Mouse (Mus musculus) megakaryocyte, embryonic 14.5 days (primary cell): ENCODE measurements around the gene Slc25a12. TPM values are rescaled to one million over a fixed set of nuclear protein-coding genes. Genes with fewer than 3 reads are reported as not detected.

Source experiments
- H3K27me3 ChIP-seq: replicated peaks from 2 replicates; pipeline ENCODE3; 2012; ENCODE audit warnings: inconsistent platforms
- H3K36me3 ChIP-seq: replicated peaks from 2 replicates; pipeline ENCODE3; 2012; ENCODE audit warnings: low read length, inconsistent platforms, mixed read lengths
- H3K4me1 ChIP-seq: 2 replicates; pipeline ENCODE4 v1.6.1; 2012; ENCODE audit warnings: inconsistent platforms
- H3K4me3 ChIP-seq: replicated peaks from 2 replicates; pipeline ENCODE3; 2012; ENCODE audit warnings: moderate library complexity, mild to moderate bottlenecking, inconsistent platforms
- H3K9me3 ChIP-seq: 2 replicates; pipeline ENCODE4 v1.6.1; 2012; ENCODE audit warnings: inconsistent platforms
- FLI1 ChIP-seq: IDR thresholded peaks from 2 replicates; pipeline ENCODE4 v1.6.1; 2012; ENCODE audit warnings: low read length, inconsistent platforms, mixed read lengths
- GATA1 ChIP-seq: IDR thresholded peaks from 3 replicates; pipeline ENCODE4 v1.6.1; 2012; ENCODE audit warnings: mixed read lengths, low read length, inconsistent platforms, borderline replicate concordance
- polyA plus RNA-seq: library from polyadenylated mRNA; stranded (reverse); fragments of >175 nt; gene quantifications from 2 replicates; pipeline ENCODE4 v1.2.3, GENCODE M21; 2012; ENCODE audit warnings: low replicate concordance; ENCODE audit not compliant: insufficient read depth

Slc25a12 gene
- polyA plus RNA-seq, 1 experiment = 7.9 TPM

DNA sequence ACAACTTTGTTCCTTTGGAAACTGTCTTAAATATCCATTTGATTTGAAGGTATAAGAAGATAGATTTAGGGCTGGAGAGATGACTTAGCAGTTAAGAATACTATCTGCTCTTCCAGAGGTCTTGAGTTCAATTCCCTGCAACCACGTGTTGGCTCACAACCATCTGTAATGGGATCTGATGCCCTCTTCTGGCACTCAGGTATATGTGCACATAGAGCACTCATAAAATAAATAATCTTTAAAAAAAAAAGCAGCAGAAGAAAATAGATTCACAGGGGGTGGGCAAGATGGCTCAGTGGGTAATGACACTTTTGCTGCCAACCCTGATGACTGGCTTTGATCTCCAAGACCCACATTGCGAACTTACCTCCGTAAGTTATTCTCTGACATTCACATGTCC lies 125.4 kb downstream of the Slc25a12 start:
- H3K9me3 ChIP-seq = no peaks in the 10 kb centered on the region
- no peak for TF ChIP-seq GATA1
- TF ChIP-seq FLI1 = no peak
- H3K4me1 ChIP-seq = 0 out of 2 replicates have a peak, but pooled peaks cover 3% of the 10 kb centered on the region
- H3K27me3 ChIP-seq = no peaks in the 10 kb centered on the region
- peaks cover 85% of the 10 kb centered on the region for H3K36me3 ChIP-seq
- no peak overlapping the region for H3K4me3 ChIP-seq

GRCm38 (mm10) chr2:71241505-71241904 lies 126.0 kb downstream of the Slc25a12 start:
- Histone ChIP-seq H3K9me3 (no peaks in the 10 kb centered on the region), H3K27me3 (no peaks in the 10 kb centered on the region), H3K4me3 (no peak overlapping the region), H3K4me1 (0 out of 2 replicates have a peak, but pooled peaks cover 3% of the 10 kb centered on the region), H3K36me3 (peaks cover 84% of the 10 kb centered on the region)
- no peak for TF ChIP-seq FLI1
- TF ChIP-seq GATA1 = no peak

GRCm38 (mm10) chr2:71236009-71236408 lies 131.5 kb downstream of the Slc25a12 start:
- Histone ChIP-seq H3K36me3 (peaks cover 74% of the 10 kb centered on the region), H3K27me3 (no peaks in the 10 kb centered on the region), H3K4me3 (peak overlapping the region; percentile 53), H3K9me3 (no peaks in the 10 kb centered on the region), H3K4me1 (peaks cover 26% of the 10 kb centered on the region)
- TF ChIP-seq GATA1 = no peak
- no peak for TF ChIP-seq FLI1

DNA sequence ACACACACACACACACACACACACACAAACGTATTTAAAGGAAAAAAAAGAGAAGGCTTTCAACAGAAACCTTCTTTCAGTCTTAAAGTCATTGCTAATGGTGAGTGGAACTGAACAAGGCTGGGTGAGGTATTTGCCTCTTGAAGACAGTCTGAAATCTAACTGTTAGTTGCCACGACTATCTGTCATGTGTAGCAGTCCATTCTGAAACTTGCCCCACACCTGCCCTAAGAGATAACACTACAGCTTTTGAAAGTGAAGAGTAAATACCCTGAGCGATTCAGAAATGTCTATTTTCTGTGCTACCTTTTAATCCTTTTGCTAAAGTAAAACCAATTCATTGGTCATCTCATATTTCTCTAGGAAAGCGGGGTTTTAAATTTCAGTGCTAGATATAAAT lies 132.1 kb downstream of the Slc25a12 start:
- Histone ChIP-seq H3K36me3 (peaks cover 70% of the 10 kb centered on the region), H3K4me3 (no peak overlapping the region), H3K9me3 (no peaks in the 10 kb centered on the region), H3K27me3 (no peaks in the 10 kb centered on the region), H3K4me1 (peaks cover 26% of the 10 kb centered on the region)
- TF ChIP-seq GATA1 (no peak), FLI1 (no peak)

DNA sequence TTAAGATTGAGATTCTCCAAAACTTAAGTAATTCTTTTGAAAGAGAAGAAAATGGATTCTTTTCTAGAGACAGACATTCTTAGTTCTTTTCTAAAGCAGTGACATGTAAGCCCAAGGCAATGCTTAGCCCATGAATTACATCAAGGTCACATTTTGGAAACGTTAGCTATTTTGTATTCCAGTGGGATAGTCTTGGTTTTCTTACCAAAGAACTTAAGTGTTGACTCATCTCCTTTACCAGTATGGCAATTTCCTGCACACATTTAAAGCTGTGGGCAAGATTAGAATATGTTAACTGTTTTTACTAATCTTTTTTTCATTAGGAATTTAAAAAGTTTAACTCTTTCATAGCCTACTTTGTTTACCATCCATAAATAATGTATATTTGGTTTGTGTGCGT lies 134.6 kb downstream of the Slc25a12 start:
- no peaks in the 10 kb centered on the region for H3K9me3 ChIP-seq
- H3K27me3 ChIP-seq = no peaks in the 10 kb centered on the region
- no peak for TF ChIP-seq GATA1
- no peak for TF ChIP-seq FLI1
- H3K4me3 ChIP-seq = no peak overlapping the region
- peaks cover 31% of the 10 kb centered on the region for H3K4me1 ChIP-seq
- H3K36me3 ChIP-seq = peaks cover 75% of the 10 kb centered on the region

DNA sequence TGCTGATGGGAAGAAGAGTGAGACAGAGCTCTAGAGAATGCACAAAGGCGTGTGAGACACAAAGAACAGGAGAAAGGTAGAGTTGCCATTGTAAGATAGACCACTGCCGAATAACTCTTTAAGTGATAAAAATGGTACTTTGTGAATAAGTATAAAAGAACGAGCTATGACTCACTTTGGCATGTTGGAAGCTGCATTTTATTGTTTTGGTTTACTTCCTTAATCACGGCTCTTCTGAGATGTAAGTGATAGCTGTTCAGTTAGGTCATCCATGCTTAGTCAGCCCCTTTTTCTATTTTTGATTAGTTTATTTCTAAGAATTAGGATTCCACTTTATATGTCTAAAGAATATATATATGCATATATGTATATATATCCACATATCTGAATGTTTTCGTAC lies 135.6 kb downstream of the Slc25a12 start:
- no peak for TF ChIP-seq GATA1
- TF ChIP-seq FLI1 = no peak
- Histone ChIP-seq H3K4me1 (peaks cover 36% of the 10 kb centered on the region), H3K9me3 (no peaks in the 10 kb centered on the region), H3K36me3 (peaks cover 75% of the 10 kb centered on the region), H3K4me3 (no peak overlapping the region), H3K27me3 (no peaks in the 10 kb centered on the region)

DNA sequence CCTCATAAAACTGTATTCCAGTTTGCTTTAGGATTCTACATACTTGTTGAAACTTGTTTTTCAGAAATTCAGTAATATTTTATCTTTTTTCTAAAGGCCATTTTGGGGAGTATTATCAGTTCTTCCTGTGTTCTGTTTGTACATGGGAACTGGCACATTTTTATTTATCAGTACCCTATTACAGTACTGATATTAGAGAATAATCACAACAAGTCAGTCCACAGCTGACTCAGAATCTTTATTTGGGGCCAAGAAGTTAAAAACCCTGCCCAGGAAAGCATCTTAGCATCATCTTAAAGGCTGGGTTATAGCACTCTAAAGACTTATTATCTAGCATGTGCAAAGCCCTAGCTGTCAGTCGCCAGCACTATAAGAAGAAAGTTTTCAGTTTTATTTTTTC lies 137.9 kb downstream of the Slc25a12 start:
- H3K9me3 ChIP-seq = no peaks in the 10 kb centered on the region
- TF ChIP-seq GATA1 (no peak), FLI1 (no peak)
- peaks cover 41% of the 10 kb centered on the region for H3K4me1 ChIP-seq
- no peak overlapping the region for H3K4me3 ChIP-seq
- H3K36me3 ChIP-seq = peaks cover 75% of the 10 kb centered on the region
- H3K27me3 ChIP-seq = no peaks in the 10 kb centered on the region

DNA sequence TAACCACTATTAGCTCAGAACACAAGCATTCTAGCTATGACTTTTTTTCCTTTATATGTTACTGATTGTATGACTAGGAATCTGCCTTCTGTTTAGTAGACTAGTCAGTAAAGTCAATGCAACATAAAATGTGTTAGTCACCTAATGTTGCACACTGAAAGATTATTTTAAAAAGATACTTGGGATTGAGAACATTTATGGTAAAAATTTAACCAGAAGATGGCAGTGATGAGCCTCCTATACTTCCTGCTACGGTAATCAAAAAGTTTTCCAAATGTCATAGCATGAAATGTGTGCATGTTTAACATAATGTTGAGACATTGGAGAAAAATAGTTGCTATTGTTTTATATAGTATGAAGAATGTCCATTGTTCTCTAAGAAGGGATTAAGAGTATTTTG lies 140.2 kb downstream of the Slc25a12 start:
- Histone ChIP-seq H3K27me3 (no peaks in the 10 kb centered on the region), H3K9me3 (0 out of 2 replicates have a peak, but pooled peaks cover 3% of the 10 kb centered on the region), H3K4me3 (no peak overlapping the region), H3K36me3 (peaks cover 83% of the 10 kb centered on the region), H3K4me1 (peaks cover 42% of the 10 kb centered on the region)
- no peak for TF ChIP-seq FLI1
- no peak for TF ChIP-seq GATA1

Other genes starting within 250 kb of the Slc25a12 start
- 0.06 TPM in 1 of 2 replicates, not detected in the other for gene Cybrd1, start 249.8 kb downstream of the Slc25a12 start, polyA plus RNA-seq
- gene Dync1i2, start 156.0 kb downstream of the Slc25a12 start, polyA plus RNA-seq = 15.3 TPM in 1 of 2 replicates, not detected in the other
- 0.48 TPM in 1 of 2 replicates, not detected in the other for gene Hat1, start 21.2 kb upstream of the Slc25a12 start, polyA plus RNA-seq
- 3.5 TPM in 1 of 2 replicates, not detected in the other for gene Metap1d, start 85.5 kb upstream of the Slc25a12 start, polyA plus RNA-seq
- 0.31 TPM in 1 of 2 replicates, not detected in the other for gene Dlx1, start 160.4 kb upstream of the Slc25a12 start, polyA plus RNA-seq
- gene Dlx2, start 179.0 kb upstream of the Slc25a12 start, polyA plus RNA-seq = not detected in 2 replicates